Mouse (Mus musculus) left cerebral cortex, adult 2 months (tissue): ENCODE data around the gene Gkap1. TPM values are rescaled to one million over a fixed set of nuclear protein-coding genes. Genes with fewer than 3 reads are reported as not detected.
A peak's percentile ranks its signal among the peaks of the same experiment; 100 is the strongest.

Experiments used
- DNase-seq, 2 experiments: peaks; one replicate each; pipeline ENCODE4 v3.0.0; 2021 to 2022; ENCODE audit warnings: low spot score in 2 of 2, mixed read lengths in 1 of 2; ENCODE audit errors: extremely low spot score in 1 of 2
- H3K27ac ChIP-seq: fragments of 200-600 bp; 2 replicates; pipeline ENCODE4 v1.8.1; 2022
- H3K4me3 ChIP-seq: fragments of 200-600 bp; 2 replicates; pipeline ENCODE4 v1.8.1; 2022
- CTCF ChIP-seq: fragments of 200-600 bp; IDR thresholded peaks from 2 replicates; pipeline ENCODE4 v1.8.1; 2022; ENCODE audit warnings: antibody characterized with exemption, mild to moderate bottlenecking, moderate library complexity
- intact Hi-C: fragments of 180-260 bp; cut with DNase I; formaldehyde crosslinking; loops from one replicate; pipeline ENCODE4 v1.15.1; 2025
- total RNA-seq, 2 experiments: library from RNA; stranded (reverse); gene quantifications; 2 replicates each; pipeline ENCODE4 v1.2.3; 2021

The Gkap1 gene
- total RNA-seq, 2 experiments from 2014 or later: 16.8 to 20.3 TPM

DNA sequence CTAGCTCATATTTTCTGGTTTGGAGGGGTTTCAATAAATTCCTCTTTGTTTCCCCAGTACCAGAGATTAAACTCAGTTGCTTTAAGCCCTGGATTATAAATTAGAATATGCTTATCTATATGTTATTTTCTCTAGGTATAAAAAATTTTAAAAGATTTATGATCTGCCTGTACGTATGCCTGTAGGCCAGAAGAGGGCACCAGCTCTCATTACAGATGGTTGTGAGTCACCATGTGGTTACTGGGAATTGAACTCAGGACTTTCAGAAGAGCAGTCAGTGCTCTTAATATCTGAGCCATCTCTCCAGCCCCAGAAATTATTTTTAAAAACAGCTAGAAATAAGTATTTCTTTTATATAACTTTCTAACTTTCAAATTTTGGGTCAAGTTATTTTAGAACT is 13.8 kb upstream of the Gkap1 start:
- DNase-seq: no peak
- TF ChIP-seq CTCF: peak; percentile 34
- intact Hi-C loops: loop anchor here (2.0 to 5.0 kb wide), 2 partner anchors 132 to 299 kb away; partner anchors contain the start of gene Idnk
- Histone ChIP-seq H3K4me3 (no peak overlapping the region), H3K27ac (no peak overlapping the region)

DNA sequence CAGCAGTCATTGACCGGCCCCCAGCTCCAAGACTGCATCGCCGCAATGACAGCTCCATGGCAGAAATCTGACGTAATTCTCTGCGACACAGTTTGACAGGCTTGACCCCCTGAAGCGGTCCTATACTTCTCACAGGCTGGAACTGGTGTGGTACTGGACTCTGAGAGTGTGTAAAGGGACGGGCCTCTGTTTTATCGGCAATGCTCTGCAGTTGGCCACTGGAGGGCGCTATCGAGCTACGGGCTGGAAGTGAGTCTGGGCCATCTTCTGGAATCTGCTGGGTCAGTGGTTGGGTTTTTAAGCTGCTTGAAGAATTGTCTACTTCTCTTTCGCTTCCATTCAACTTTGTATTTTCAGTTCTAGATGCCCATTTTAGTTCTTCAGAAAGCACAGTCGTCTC is 12.3 kb upstream of the Gkap1 start:
- H3K4me3 ChIP-seq: no peak overlapping the region
- DNase-seq: peak; percentile 69 to 82
- intact Hi-C loops: loop anchor here (1.0 to 5.0 kb wide), 5 partner anchors 99 to 305 kb away; partner anchors contain the start of gene Idnk
- peak; percentile 95 for TF ChIP-seq CTCF
- H3K27ac ChIP-seq: no peak overlapping the region

DNA sequence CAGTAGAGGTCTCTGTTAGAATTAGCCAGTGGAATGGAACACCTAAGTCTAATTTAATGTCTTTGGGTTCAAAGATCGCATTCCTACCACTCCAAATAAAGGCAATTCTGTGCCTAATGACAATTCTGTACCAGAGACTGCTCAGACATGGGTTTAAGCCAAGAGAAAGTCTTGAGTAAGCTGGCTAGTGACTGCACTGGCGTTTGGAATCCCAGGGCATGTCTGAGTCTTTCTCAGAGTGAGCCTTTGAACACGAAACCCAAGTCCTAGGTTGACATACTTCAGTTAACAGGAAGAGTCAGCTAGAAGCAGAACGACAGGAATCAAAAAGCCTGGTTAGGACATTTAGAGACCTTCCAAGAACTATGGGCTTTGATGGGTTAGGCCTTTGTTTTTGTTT is 8.0 kb upstream of the Gkap1 start:
- no peak for DNase-seq
- intact Hi-C loops: no loop called here
- no peak overlapping the region for H3K27ac ChIP-seq
- no peak for TF ChIP-seq CTCF
- H3K4me3 ChIP-seq: no peak overlapping the region

DNA sequence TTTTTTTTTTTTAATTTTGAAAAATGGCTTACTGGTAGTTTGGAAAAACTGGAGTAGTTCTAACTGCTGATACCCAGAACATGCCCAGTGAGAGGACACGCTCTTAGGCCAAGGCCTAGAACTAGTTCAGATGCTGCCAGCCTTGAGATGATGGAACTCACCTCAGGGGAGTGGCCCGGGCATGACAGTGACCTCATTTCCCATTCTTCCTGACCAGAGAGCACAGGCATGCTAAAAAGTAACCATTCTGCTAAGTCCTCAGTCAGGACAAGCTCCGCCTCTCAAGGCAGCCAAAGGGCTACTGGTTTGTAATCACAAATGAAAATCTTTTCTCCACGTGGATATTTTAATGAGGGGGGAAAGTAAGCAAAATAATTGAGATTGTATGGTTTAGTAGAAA is 6.4 kb upstream of the Gkap1 start:
- no peak for TF ChIP-seq CTCF
- DNase-seq: no peak
- intact Hi-C loops: no loop called here
- Histone ChIP-seq H3K27ac (no peak overlapping the region), H3K4me3 (no peak overlapping the region)

DNA sequence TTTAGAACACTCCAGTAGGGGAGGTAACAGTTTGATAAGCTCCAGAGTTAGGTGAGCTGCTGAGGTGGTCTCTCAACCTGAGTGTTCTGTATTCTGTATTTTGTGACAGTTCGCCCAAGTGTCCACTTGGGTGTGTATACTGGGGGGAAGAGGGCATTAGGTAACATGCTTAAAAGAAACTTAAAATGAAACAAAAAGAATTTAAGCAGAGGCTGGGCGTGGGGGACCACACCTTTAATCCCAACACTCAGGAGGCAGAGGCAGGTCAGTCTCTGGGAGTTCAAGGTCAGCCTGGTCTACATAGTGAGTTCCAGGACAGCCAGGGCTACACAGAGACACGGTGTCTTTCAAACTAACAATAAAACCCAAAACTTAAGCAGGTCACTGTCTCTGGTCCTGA is 5.0 kb upstream of the Gkap1 start:
- Histone ChIP-seq H3K4me3 (no peak overlapping the region), H3K27ac (no peak overlapping the region)
- intact Hi-C loops: no loop called here
- TF ChIP-seq CTCF: no peak
- DNase-seq: no peak

DNA sequence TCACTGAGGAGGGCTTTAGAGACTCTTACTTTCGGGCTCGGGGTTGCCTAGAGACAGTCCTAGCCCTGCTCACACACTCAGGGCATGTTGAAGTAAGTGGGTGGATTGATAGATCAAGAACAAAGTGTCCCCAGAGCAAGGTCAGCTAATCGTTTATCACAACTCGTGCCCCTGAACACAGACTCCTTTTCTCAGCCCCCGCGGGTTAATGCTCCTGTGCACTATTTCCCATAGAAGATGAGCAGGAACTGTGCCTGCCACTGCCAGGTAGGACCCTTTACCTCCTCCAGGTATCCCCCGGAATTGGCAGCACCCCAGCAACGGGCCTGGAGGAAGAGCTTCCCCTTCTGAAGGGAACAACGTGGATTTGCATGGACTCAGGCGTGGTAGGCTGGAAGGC is 757 bp upstream of the Gkap1 start:
- intact Hi-C loops: no loop called here
- Histone ChIP-seq H3K4me3 (no peak overlapping the region), H3K27ac (no peak overlapping the region)
- DNase-seq: no peak
- TF ChIP-seq CTCF: no peak

DNA sequence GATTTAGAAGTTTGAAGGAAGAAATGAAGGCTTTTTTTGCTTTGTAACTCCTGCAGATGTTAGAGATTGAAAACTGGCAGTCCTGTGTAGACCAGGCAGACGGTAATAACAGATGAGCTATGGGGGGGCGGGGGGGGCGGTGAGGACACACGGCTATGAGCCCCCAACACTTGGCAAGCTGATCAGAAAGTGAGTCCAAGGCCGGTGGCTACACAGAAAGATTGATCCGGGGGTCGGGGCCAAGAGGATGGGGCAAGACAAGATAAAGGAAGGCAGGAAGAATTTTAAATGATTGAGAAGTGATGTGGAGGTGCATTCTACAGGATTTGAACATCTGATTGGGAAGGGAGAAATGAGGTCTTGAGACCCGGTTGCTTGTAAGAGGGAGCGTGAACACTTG is 423 bp downstream of the Gkap1 start:
- Histone ChIP-seq H3K4me3 (peak overlapping the region; percentile 71), H3K27ac (no peak overlapping the region)
- TF ChIP-seq CTCF: no peak
- intact Hi-C loops: no loop called here
- no peak for DNase-seq

DNA sequence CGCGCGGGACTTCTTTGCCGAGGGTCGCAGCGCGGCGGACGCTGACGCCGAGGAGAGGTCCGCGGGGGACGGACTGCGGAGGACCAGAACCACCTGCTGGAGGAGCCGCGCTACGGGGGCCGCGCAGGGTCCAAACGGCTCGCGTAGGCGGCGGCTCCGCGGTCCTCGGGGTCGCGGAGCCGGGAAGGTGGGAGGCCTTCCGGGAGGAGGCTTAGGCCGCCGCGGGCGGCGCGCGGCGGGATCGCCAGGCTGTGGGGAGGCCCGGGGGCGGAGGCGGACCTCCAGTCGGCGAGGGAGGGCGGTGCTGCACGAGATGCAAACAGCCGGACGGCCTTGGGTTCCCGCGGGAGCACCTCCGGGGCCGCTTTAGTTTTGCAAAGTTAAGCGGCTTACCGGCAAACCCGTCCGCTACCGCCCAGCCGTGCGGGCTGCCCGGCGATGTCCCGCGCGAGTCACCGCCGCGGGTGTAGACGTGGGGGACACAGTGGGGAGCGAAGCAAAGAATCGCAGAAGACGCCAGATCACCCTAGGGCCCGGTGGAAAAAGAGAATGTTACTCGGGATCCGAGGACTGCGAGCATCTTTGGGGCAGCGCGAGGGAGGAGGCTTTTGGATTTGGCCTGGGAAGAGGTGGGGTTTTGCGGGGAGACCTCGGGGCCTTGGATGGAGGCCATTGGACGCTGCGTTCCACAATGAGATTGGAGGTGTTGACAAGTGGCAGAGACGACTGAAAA is 1.1 kb downstream of the Gkap1 start:
- Histone ChIP-seq H3K27ac (peak overlapping the region; percentile 30; the same call in 1 of the 2 replicates), H3K4me3 (peak overlapping the region; percentile 71)
- intact Hi-C loops: no loop called here
- peak; percentile 56 to 57 for DNase-seq
- TF ChIP-seq CTCF: no peak

DNA sequence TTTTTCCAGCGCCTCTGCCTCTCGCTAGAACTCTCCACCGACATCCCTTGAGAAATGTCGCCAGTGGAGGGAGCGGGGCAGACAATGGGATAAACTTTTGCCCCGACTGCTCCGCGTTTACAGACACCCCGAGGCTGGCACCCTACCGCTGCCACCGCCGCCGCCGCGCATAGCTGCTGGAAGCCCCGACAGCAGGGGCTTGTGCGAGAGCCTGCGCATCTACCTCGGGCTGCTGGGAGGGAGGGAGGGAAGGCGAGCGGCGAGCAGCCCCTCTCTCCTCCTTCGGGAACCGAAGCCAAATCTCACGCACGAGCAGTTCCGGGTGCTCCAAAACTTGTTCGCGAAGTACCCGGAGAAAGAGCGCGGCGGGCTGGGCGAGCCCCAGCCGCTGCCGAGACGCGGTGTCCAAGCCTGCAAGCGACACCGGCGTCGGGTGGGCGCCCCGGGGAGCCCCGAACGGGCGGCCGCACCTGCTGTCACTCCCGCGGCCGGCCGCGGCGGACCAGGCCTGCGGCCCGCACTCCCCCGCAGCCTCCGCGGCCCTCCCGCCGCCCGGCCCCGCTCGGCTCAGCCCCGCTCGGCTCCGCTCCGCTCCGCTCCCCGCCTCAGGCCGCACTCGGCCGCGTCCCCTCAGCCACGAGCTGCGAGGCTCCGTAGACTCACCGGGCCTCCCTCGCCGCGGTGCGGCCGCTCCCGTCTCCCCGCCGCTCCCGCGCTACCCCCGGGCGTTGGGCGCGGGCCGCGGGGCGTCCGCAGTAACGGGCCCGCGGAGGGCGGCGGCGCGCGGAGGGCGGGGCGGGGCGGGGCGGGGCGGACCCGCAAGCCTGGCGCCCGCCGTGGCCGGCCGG is 1.9 kb downstream of the Gkap1 start:
- H3K27ac ChIP-seq: no peak overlapping the region
- intact Hi-C loops: no loop called here
- peak; percentile 15 to 30 for DNase-seq
- H3K4me3 ChIP-seq: peak overlapping the region; percentile 71
- TF ChIP-seq CTCF: no peak

DNA sequence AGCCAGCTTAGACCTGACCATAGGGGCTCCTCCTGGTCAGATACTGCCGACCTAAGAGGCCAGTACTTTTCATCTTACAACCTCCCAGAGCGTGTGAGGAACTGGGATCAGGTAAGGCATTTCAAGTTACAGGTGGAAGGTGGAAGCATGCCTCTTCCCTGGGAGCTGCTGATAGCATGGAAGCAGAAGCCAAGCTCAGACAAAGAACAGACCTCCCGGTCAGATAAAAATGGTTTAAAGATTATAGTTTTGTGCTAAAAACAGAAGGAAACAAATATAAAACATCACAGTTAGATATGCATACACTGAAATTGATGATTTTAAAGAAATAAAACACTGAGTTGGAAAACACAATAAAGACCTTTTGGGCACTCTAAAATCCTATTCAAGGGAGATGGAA is 8.6 kb downstream of the Gkap1 start:
- no peak overlapping the region for H3K27ac ChIP-seq
- no peak overlapping the region for H3K4me3 ChIP-seq
- intact Hi-C loops: no loop called here
- DNase-seq: no peak
- no peak for TF ChIP-seq CTCF

DNA sequence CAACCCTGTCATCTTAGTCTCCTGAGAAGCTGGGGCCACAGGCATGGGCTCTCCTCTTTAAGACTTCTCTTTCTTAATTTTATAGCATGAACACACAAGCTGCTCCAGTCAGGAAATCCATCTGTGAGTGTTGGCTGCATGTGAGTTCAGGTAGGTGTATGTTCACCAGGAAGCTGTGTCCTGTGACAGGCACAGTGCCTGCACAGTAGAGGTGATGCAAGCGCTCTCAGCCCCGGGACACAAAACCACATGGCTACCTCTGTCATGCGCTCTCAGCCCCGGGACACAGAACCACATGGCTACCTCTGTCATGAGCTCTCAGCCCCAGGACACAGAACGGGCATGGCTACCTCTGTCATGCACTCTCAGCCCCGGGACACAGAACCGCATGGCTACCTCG is 12.0 kb downstream of the Gkap1 start:
- Histone ChIP-seq H3K27ac (no peak overlapping the region), H3K4me3 (no peak overlapping the region)
- intact Hi-C loops: no loop called here
- no peak for TF ChIP-seq CTCF
- no peak for DNase-seq

DNA sequence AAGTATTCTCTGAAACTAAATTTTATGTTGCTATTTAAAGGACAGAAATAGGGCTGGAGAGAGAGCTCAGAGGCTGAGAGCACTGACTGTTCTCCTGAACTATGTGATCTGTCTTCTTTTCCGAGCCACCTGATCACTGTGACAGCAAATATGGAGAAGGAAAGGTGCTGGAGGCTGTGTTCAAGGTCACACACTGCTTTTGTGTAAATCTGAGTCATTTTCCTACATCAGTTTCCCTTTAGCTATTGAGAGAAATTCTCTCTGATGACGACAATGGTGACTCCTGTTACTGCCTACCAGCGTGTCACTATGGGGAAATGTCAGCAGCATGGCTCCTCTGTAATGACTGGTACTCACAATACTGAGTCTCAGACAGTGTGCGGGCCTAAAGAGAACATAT is 13.8 kb downstream of the Gkap1 start:
- intact Hi-C loops: no loop called here

More for the DNA sequence above, 13.8 kb downstream of the Gkap1 start:
- no peak for DNase-seq
- H3K4me3 ChIP-seq: no peak overlapping the region
- TF ChIP-seq CTCF: no peak
- H3K27ac ChIP-seq: no peak overlapping the region
